Mouse (Mus musculus) E14TG2a.4 (cell line): ENCODE measurements at regions not wholly inside any gene's neighbourhood (a gene's known extent, or its start where the extent isn't known, plus 50 kb on each side); places are given as distances from the start of the nearest gene placed in this dataset.

Source experiments
- CTCF ChIP-seq: conservative IDR thresholded peaks from 2 replicates; pipeline ENCODE4 v1.5.1; 2014; ENCODE audit warnings: low read length
- NANOG ChIP-seq: IDR thresholded peaks from 2 replicates; pipeline ENCODE4 v1.6.1; 2014; ENCODE audit warnings: borderline replicate concordance, low read length, mixed read lengths

GRCm38 (mm10) chr6:127240472-127241375 is 88.7 kb upstream of the Ccnd2 start:
- TF ChIP-seq CTCF (no peak), NANOG (no peak)
